ENCODE assay signal across 8 mouse cellular contexts in genomic region chr15:81925760-81926445, GRCm38 (mm10). TPM values are rescaled to one million over a fixed set of nuclear protein-coding genes. Genes with fewer than 3 reads are reported as not detected.
DNase-seq lines count a peak whose midpoint lies in the region; ATAC-seq lines count a peak whose summit lies in the region.

Gene Polr3h (minus strand): TSS chr15:81926240.

- peak; percentile 98 for DNase-seq in NIH3T3 (ENCODE audit: low read depth)
- peak; percentile 99 for DNase-seq in cerebellum, postnatal 10 days
- DNase-seq in frontal cortex, postnatal 10 days (ENCODE audit: low spot score in 2 of 2), result peak; percentile 94 to 96
- DNase-seq in layer of hippocampus, postnatal 14 days (ENCODE audit: low spot score in 2 of 2), result peak; percentile 86 to 96
- DNase-seq in lung, postnatal 14 days, result peak; percentile 95
- DNase-seq in retina, adult 2 months (ENCODE audit: low read depth, low spot score), result peak; percentile 81
- peak; percentile 95 to 97 for DNase-seq in thymus, postnatal 36 days

- H3K4me3 ChIP-seq in hindbrain, embryonic 12.5 days, result peak within 1 kb of the TSS; percentile 74

- no peaks in the 10 kb centered on the region for H3K9me3 ChIP-seq in hindbrain, embryonic 12.5 days (replicated peaks)

- peak within 1 kb of the TSS; percentile 85 for H3K4me2 ChIP-seq in hindbrain, embryonic 12.5 days (replicated peaks)

- H3K36me3 ChIP-seq in hindbrain, embryonic 12.5 days, result no peaks in the 10 kb centered on the region

- peak; percentile 96 for ATAC-seq in hindbrain, embryonic 12.5 days (ENCODE audit: low FRiP score)

- H3K27ac ChIP-seq in hindbrain, embryonic 12.5 days, result peak within 1 kb of the TSS; percentile 86

- under 1% methylated on average over 54 of the region's 54 CpGs for WGBS in hindbrain, embryonic 12.5 days

- no peaks in the 10 kb centered on the region for H3K27me3 ChIP-seq in hindbrain, embryonic 12.5 days

- H3K9ac ChIP-seq in hindbrain, embryonic 12.5 days, result peak within 1 kb of the TSS; percentile 73

- H3K4me1 ChIP-seq in hindbrain, embryonic 12.5 days, result peaks cover 21% of the 10 kb centered on the region

RNA-seq across cellular contexts. Expression of gene Polr3h, which starts in this region (rescaled TPM):
- 58.0 and 58.4 TPM in 2 replicates for polyA plus RNA-seq in hindbrain, embryonic 12.5 days (2016; fragmentation: Nextera tagmentation; extraction: Ambion mirVana)
- 10 to 100 TPM; 52.8 to 54.7 TPM for total RNA-seq in layer of hippocampus, postnatal 14 days (2021)

Comparison
In these comparisons a context has a peak if more than half of its experiments do, and no peak if none do; other contexts are left out.
1. Peak in every context shown above with its lines: DNase-seq, ATAC-seq, H3K4me3 ChIP-seq and H3K27ac ChIP-seq.